Mouse (Mus musculus): Measurements from ENCODE around the gene Gm20431. TPM values are rescaled to one million over a fixed set of nuclear protein-coding genes. Genes with fewer than 3 reads are reported as not detected.
A peak's percentile ranks its signal among the peaks of the same experiment; 100 is the strongest.

The Gm20431 gene
- polyA plus RNA-seq, 1 experiment from 2014 or later: 0.63 TPM

GRCm38 (mm10) chr2:167678600-167678999 is 17.3 kb upstream of the Gm20431 start:
- WGBS (ENCODE audit: insufficient replicate concordance): 43% methylated on average over 5 of the region's 5 CpGs
- H3K27ac ChIP-seq (replicated peaks): no peak overlapping the region
- H3K36me3 ChIP-seq (replicated peaks): no peaks in the 10 kb centered on the region
- no peak overlapping the region for H3K9ac ChIP-seq
- H3K9me3 ChIP-seq (replicated peaks): no peaks in the 10 kb centered on the region
- no peak for ATAC-seq (ENCODE audit: insufficient read depth)
- peaks cover 26% of the 10 kb centered on the region for H3K4me1 ChIP-seq (replicated peaks)
- no peak overlapping the region for H3K4me3 ChIP-seq (replicated peaks)
- H3K4me2 ChIP-seq: no peak overlapping the region
- H3K27me3 ChIP-seq: peaks cover 12% of the 10 kb centered on the region; the same call in 1 of the 2 replicates

GRCm38 (mm10) chr2:167675120-167675909 is 14.0 kb upstream of the Gm20431 start:
- 37% methylated on average over 14 of the region's 14 CpGs for WGBS (ENCODE audit: insufficient replicate concordance)
- H3K27me3 ChIP-seq: peaks cover 12% of the 10 kb centered on the region; the same call in 1 of the 2 replicates
- H3K36me3 ChIP-seq (replicated peaks): no peaks in the 10 kb centered on the region

GRCm38 (mm10) chr2:167672212-167672685 is 11.0 kb upstream of the Gm20431 start:
- H3K4me3 ChIP-seq (replicated peaks): peak overlapping the region; percentile 36
- ATAC-seq (ENCODE audit: insufficient read depth): peak; percentile 94
- peaks cover 42% of the 10 kb centered on the region for H3K4me1 ChIP-seq (replicated peaks)
- peak overlapping the region; percentile 3; the same call in 1 of the 2 replicates for H3K9ac ChIP-seq
- H3K9me3 ChIP-seq (replicated peaks): no peaks in the 10 kb centered on the region
- H3K27ac ChIP-seq (replicated peaks): peak overlapping the region; percentile 84
- H3K27me3 ChIP-seq: peaks cover 12% of the 10 kb centered on the region; the same call in 1 of the 2 replicates
- no peaks in the 10 kb centered on the region for H3K36me3 ChIP-seq (replicated peaks)
- peak overlapping the region; percentile 58 for H3K4me2 ChIP-seq
- 16% methylated on average over 13 of the region's 13 CpGs for WGBS (ENCODE audit: insufficient replicate concordance)

More at GRCm38 (mm10) chr2:167675120-167675909, 14.0 kb upstream of the Gm20431 start:
- H3K4me2 ChIP-seq: no peak overlapping the region
- H3K9me3 ChIP-seq (replicated peaks): no peaks in the 10 kb centered on the region
- ATAC-seq (ENCODE audit: insufficient read depth): no peak
- H3K27ac ChIP-seq (replicated peaks): no peak overlapping the region
- H3K9ac ChIP-seq: no peak overlapping the region
- peaks cover 50% of the 10 kb centered on the region for H3K4me1 ChIP-seq (replicated peaks)
- H3K4me3 ChIP-seq (replicated peaks): no peak overlapping the region

GRCm38 (mm10) chr2:167671101-167671633 is 9.9 kb upstream of the Gm20431 start:
- WGBS (ENCODE audit: insufficient replicate concordance): 73% methylated on average over 5 of the region's 5 CpGs
- Histone ChIP-seq H3K9me3 (replicated peaks) (no peaks in the 10 kb centered on the region), H3K4me2 (peak overlapping the region; percentile 58), H3K9ac (peak overlapping the region; percentile 3; the same call in 1 of the 2 replicates), H3K36me3 (replicated peaks) (no peaks in the 10 kb centered on the region), H3K27ac (replicated peaks) (peak overlapping the region; percentile 84), H3K27me3 (peaks cover 7% of the 10 kb centered on the region; the same call in 1 of the 2 replicates), H3K4me1 (replicated peaks) (peaks cover 42% of the 10 kb centered on the region), H3K4me3 (replicated peaks) (0 out of 2 replicates have a peak overlapping the region, but pooled peaks have one; percentile 10)
- no peak for ATAC-seq (ENCODE audit: insufficient read depth)

- Histone ChIP-seq H3K4me3 (replicated peaks) (no peak overlapping the region), H3K27ac (replicated peaks) (no peak overlapping the region), H3K9ac (no peak overlapping the region), H3K9me3 (replicated peaks) (no peaks in the 10 kb centered on the region), H3K4me2 (no peak overlapping the region), H3K4me1 (replicated peaks) (peaks cover 36% of the 10 kb centered on the region), H3K27me3 (peaks cover 5% of the 10 kb centered on the region; the same call in 1 of the 2 replicates), H3K36me3 (replicated peaks) (no peaks in the 10 kb centered on the region)
- no peak for ATAC-seq (ENCODE audit: insufficient read depth)
- 56% methylated on average over 4 of the region's 4 CpGs for WGBS (ENCODE audit: insufficient replicate concordance)
Measured at GRCm38 (mm10) chr2:167669398-167669797, 8.1 kb upstream of the Gm20431 start.

GRCm38 (mm10) chr2:167668426-167668825 is 7.1 kb upstream of the Gm20431 start:
- Histone ChIP-seq H3K4me1 (replicated peaks) (peaks cover 27% of the 10 kb centered on the region), H3K36me3 (replicated peaks) (no peaks in the 10 kb centered on the region), H3K4me3 (replicated peaks) (no peak overlapping the region), H3K9me3 (replicated peaks) (no peaks in the 10 kb centered on the region), H3K27me3 (peaks cover 6% of the 10 kb centered on the region), H3K4me2 (no peak overlapping the region), H3K9ac (no peak overlapping the region), H3K27ac (replicated peaks) (no peak overlapping the region)
- 75% methylated on average over 5 of the region's 5 CpGs for WGBS (ENCODE audit: insufficient replicate concordance)
- no peak for ATAC-seq (ENCODE audit: insufficient read depth)

GRCm38 (mm10) chr2:167665972-167666713 is 4.8 kb upstream of the Gm20431 start:
- H3K27me3 ChIP-seq: peaks cover 19% of the 10 kb centered on the region
- no peak overlapping the region for H3K4me2 ChIP-seq
- 72% methylated on average over 18 of the region's 18 CpGs for WGBS (ENCODE audit: insufficient replicate concordance)
- H3K36me3 ChIP-seq (replicated peaks): no peaks in the 10 kb centered on the region
- H3K27ac ChIP-seq (replicated peaks): no peak overlapping the region
- H3K9ac ChIP-seq: no peak overlapping the region
- no peak overlapping the region for H3K4me3 ChIP-seq (replicated peaks)
- H3K4me1 ChIP-seq (replicated peaks): peaks cover 16% of the 10 kb centered on the region
- H3K9me3 ChIP-seq (replicated peaks): no peaks in the 10 kb centered on the region
- no peak for ATAC-seq (ENCODE audit: insufficient read depth)

GRCm38 (mm10) chr2:167662713-167663112 is 1.4 kb upstream of the Gm20431 start:
- 0 out of 2 replicates have a peak, but pooled peaks cover 4% of the 10 kb centered on the region for H3K36me3 ChIP-seq (replicated peaks)
- ATAC-seq (ENCODE audit: insufficient read depth): no peak
- no peak overlapping the region for H3K9ac ChIP-seq
- no peaks in the 10 kb centered on the region for H3K9me3 ChIP-seq (replicated peaks)
- H3K4me1 ChIP-seq (replicated peaks): peaks cover 43% of the 10 kb centered on the region
- H3K27ac ChIP-seq (replicated peaks): no peak overlapping the region
- H3K4me2 ChIP-seq: peak overlapping the region; percentile 95
- H3K4me3 ChIP-seq (replicated peaks): no peak overlapping the region
- WGBS (ENCODE audit: insufficient replicate concordance): 44% methylated on average over 6 of the region's 6 CpGs
- peaks cover 19% of the 10 kb centered on the region for H3K27me3 ChIP-seq

- peaks cover 59% of the 10 kb centered on the region for H3K4me1 ChIP-seq (replicated peaks)
- peak overlapping the region; percentile 89 for H3K4me2 ChIP-seq
- H3K9me3 ChIP-seq (replicated peaks): no peaks in the 10 kb centered on the region
- H3K27ac ChIP-seq (replicated peaks): 0 out of 2 replicates have a peak overlapping the region, but pooled peaks have one; percentile 82
- H3K27me3 ChIP-seq: peaks cover 19% of the 10 kb centered on the region
- WGBS (ENCODE audit: insufficient replicate concordance): 6% methylated on average over 12 of the region's 12 CpGs
- peak overlapping the region; percentile 89 for H3K9ac ChIP-seq
- ATAC-seq (ENCODE audit: insufficient read depth): no peak
- peak overlapping the region; percentile 88 for H3K4me3 ChIP-seq (replicated peaks)
- H3K36me3 ChIP-seq (replicated peaks): 0 out of 2 replicates have a peak, but pooled peaks cover 4% of the 10 kb centered on the region
Measured at GRCm38 (mm10) chr2:167660611-167660971, 705 bp downstream of the Gm20431 start.

- peak overlapping the region; percentile 89 for H3K9ac ChIP-seq
- 42% methylated on average over 13 of the region's 13 CpGs for WGBS (ENCODE audit: insufficient replicate concordance)
- no peak for ATAC-seq (ENCODE audit: insufficient read depth)
- 0 out of 2 replicates have a peak overlapping the region, but pooled peaks have one; percentile 82 for H3K27ac ChIP-seq (replicated peaks)
- peak overlapping the region; percentile 88 for H3K4me3 ChIP-seq (replicated peaks)
- H3K36me3 ChIP-seq (replicated peaks): 0 out of 2 replicates have a peak, but pooled peaks cover 6% of the 10 kb centered on the region
- H3K4me2 ChIP-seq: peak overlapping the region; percentile 89
- H3K27me3 ChIP-seq: peaks cover 19% of the 10 kb centered on the region
- H3K9me3 ChIP-seq (replicated peaks): no peaks in the 10 kb centered on the region
- peaks cover 59% of the 10 kb centered on the region for H3K4me1 ChIP-seq (replicated peaks)
Measured at GRCm38 (mm10) chr2:167659847-167660610, 1.3 kb downstream of the Gm20431 start.

All from liver, embryonic 15.5 days (tissue).